ENCODE assay signal across 8 mouse cellular contexts in genomic region chr1:180569453-180569852, GRCm38 (mm10). TPM values are rescaled to one million over a fixed set of nuclear protein-coding genes. Genes with fewer than 3 reads are reported as not detected.
DNase-seq lines count a peak whose midpoint lies in the region; ATAC-seq and TF ChIP-seq lines count a peak whose summit lies in the region.

No protein-coding gene starts in this region.

- peak overlapping the region; percentile 84 for H3K27ac ChIP-seq in heart, embryonic 12.5 days (ENCODE audit: poor library complexity, severe bottlenecking)
- peak overlapping the region; percentile 32 for H3K27ac ChIP-seq in ES-Bruce4 (ENCODE audit: insufficient read depth, low read length)
- peak overlapping the region; percentile 83 for H3K27ac ChIP-seq in forebrain, embryonic 11.5 days (ENCODE audit: low read depth, low read length)
- H3K27ac ChIP-seq in liver, embryonic 15.5 days (replicated peaks), result peak overlapping the region; percentile 53

- peaks cover 30% of the 10 kb centered on the region for H3K4me1 ChIP-seq in heart, embryonic 12.5 days (replicated peaks)
- H3K4me1 ChIP-seq in ES-Bruce4 (ENCODE audit: control insufficient read depth, insufficient read depth, low read length), result peaks cover 7% of the 10 kb centered on the region
- H3K4me1 ChIP-seq in forebrain, embryonic 11.5 days (replicated peaks; ENCODE audit: control insufficient read depth, insufficient read depth, low read length), result peaks cover 10% of the 10 kb centered on the region
- peaks cover 51% of the 10 kb centered on the region for H3K4me1 ChIP-seq in liver, embryonic 15.5 days (replicated peaks)

- H3K36me3 ChIP-seq in heart, embryonic 12.5 days, result peaks cover 18% of the 10 kb centered on the region
- H3K36me3 ChIP-seq in ES-Bruce4 (ENCODE audit: control insufficient read depth, insufficient read depth, low read length, poor library complexity, severe bottlenecking), result peaks cover 5% of the 10 kb centered on the region
- H3K36me3 ChIP-seq in forebrain, embryonic 11.5 days (ENCODE audit: control insufficient read depth, insufficient read depth, low read length), result peaks cover 10% of the 10 kb centered on the region
- H3K36me3 ChIP-seq in liver, embryonic 15.5 days (replicated peaks), result peaks cover 10% of the 10 kb centered on the region

- H3K9me3 ChIP-seq in heart, embryonic 12.5 days (replicated peaks), result no peaks in the 10 kb centered on the region
- no peaks in the 10 kb centered on the region for H3K9me3 ChIP-seq in ES-Bruce4 (replicated peaks; ENCODE audit: control insufficient read depth, insufficient read depth, low read length, poor library complexity, severe bottlenecking)
- no peaks in the 10 kb centered on the region for H3K9me3 ChIP-seq in forebrain, embryonic 11.5 days (ENCODE audit: control insufficient read depth, low read length)
- H3K9me3 ChIP-seq in liver, embryonic 15.5 days (replicated peaks), result no peaks in the 10 kb centered on the region

- TF ChIP-seq EP300 in ES-Bruce4 (IDR thresholded peaks at IDR 0.05; ENCODE audit: insufficient read depth, low read depth, low read length), result no peak

- TF ChIP-seq POLR2A in ES-Bruce4 (IDR thresholded peaks at IDR 0.05; ENCODE audit: insufficient read depth, low read length), result no peak

- 0 out of 2 replicates have a peak, but pooled peaks cover 4% of the 10 kb centered on the region for H3K27me3 ChIP-seq in heart, embryonic 12.5 days (replicated peaks)
- H3K27me3 ChIP-seq in ES-Bruce4 (ENCODE audit: control insufficient read depth, insufficient read depth, low read length, poor library complexity, severe bottlenecking), result no peaks in the 10 kb centered on the region
- H3K27me3 ChIP-seq in forebrain, embryonic 11.5 days (ENCODE audit: control insufficient read depth, insufficient read depth, low read length), result no peaks in the 10 kb centered on the region
- no peaks in the 10 kb centered on the region for H3K27me3 ChIP-seq in liver, embryonic 15.5 days

- 0% methylated on average over 17 of the region's 17 CpGs for WGBS in heart, embryonic 12.5 days
- WGBS in forebrain, embryonic 11.5 days, result under 1% methylated on average over 17 of the region's 17 CpGs
- WGBS in liver, embryonic 15.5 days (ENCODE audit: insufficient replicate concordance), result 0% methylated on average over 17 of the region's 17 CpGs

- ATAC-seq in heart, embryonic 12.5 days (ENCODE audit: insufficient number of reproducible peaks, low FRiP score), result no peak
- no peak for ATAC-seq in forebrain, embryonic 11.5 days (replicated peaks; ENCODE audit: low FRiP score)
- no peak for ATAC-seq in liver, embryonic 15.5 days (ENCODE audit: insufficient read depth)

- no peak for TF ChIP-seq CTCF in ES-Bruce4 (IDR thresholded peaks at IDR 0.05; ENCODE audit: low read depth, low read length)

- peak overlapping the region; percentile 78 for H3K4me2 ChIP-seq in heart, embryonic 12.5 days
- peak overlapping the region; percentile 74 for H3K4me2 ChIP-seq in forebrain, embryonic 11.5 days (ENCODE audit: low read depth, low read length, severe bottlenecking)
- H3K4me2 ChIP-seq in liver, embryonic 15.5 days, result peak overlapping the region; percentile 93

- DNase-seq in heart, postnatal 4 days, result no peak
- no peak for DNase-seq in forebrain, embryonic 11.5 days (ENCODE audit: low spot score)
- no peak for DNase-seq in adrenal gland, postnatal 36 days
- DNase-seq in spleen, postnatal 36 days (ENCODE audit: low spot score in 2 of 2), result no peak
- DNase-seq in testis, postnatal 14 days (ENCODE audit: low spot score), result no peak

- peak overlapping the region; percentile 68 for H3K4me3 ChIP-seq in heart, embryonic 12.5 days
- H3K4me3 ChIP-seq in ES-Bruce4 (ENCODE audit: low read depth, low read length), result peak overlapping the region; percentile 90
- peak overlapping the region; percentile 85 for H3K4me3 ChIP-seq in forebrain, embryonic 11.5 days (ENCODE audit: low read depth, low read length)
- peak overlapping the region; percentile 70 for H3K4me3 ChIP-seq in liver, embryonic 15.5 days (replicated peaks)

- peak overlapping the region; percentile 76 for H3K9ac ChIP-seq in heart, embryonic 12.5 days
- peak overlapping the region; percentile 95 for H3K9ac ChIP-seq in ES-Bruce4 (ENCODE audit: low read depth, poor library complexity, severe bottlenecking)
- H3K9ac ChIP-seq in forebrain, embryonic 11.5 days (ENCODE audit: low read length), result peak overlapping the region; percentile 92
- peak overlapping the region; percentile 73 for H3K9ac ChIP-seq in liver, embryonic 15.5 days

RNA-seq across cellular contexts. Expression of gene Parp1, which starts 0.7 kb away (rescaled TPM):
- 105 and 118 TPM in 2 replicates for polyA plus RNA-seq in heart, embryonic 12.5 days (2016; fragmentation: Nextera tagmentation; extraction: Ambion mirVana)
- total RNA-seq in heart, postnatal 4 days (2021), result 100 to 1,000 TPM in 1 of 2 experiments, 10 to 100 TPM in 1; 88.6 to 100 TPM
- 307 and 318 TPM in 2 replicates for polyA plus RNA-seq in ES-Bruce4 (2011; ENCODE audit: insufficient read depth, insufficient read length, low read depth, missing spikeins)
- polyA plus RNA-seq in forebrain, embryonic 11.5 days (2014; fragmentation: Nextera tagmentation; extraction: Ambion mirVana), result 276 and 281 TPM in 2 replicates
- polyA plus RNA-seq in liver, embryonic 15.5 days (2015; fragmentation: Nextera tagmentation; extraction: Ambion mirVana), result 54.5 and 62.7 TPM in 2 replicates
- 10 to 100 TPM; 68.0 to 91.2 TPM for total RNA-seq in adrenal gland, postnatal 36 days (2021)

Comparison
In these comparisons a context has a peak if more than half of its experiments do, and no peak if none do; other contexts are left out.
1. H3K27ac ChIP-seq: peak in every context shown above with its lines; median percentile 84 in heart, embryonic 12.5 days; 83 in forebrain, embryonic 11.5 days; 53 in liver, embryonic 15.5 days; 32 in ES-Bruce4.